Mouse (Mus musculus) liver, embryonic 14.5 days (tissue): ENCODE data around the gene Wdtc1.

Experiments
- CTCF ChIP-seq: IDR thresholded peaks from 2 replicates; pipeline ENCODE4 v1.5.1; 2016; ENCODE audit warnings: antibody characterized with exemption, low read depth, control low read depth
- EP300 ChIP-seq: IDR thresholded peaks from 2 replicates; pipeline ENCODE4 v1.6.1; 2016; ENCODE audit warnings: antibody characterized with exemption, low read depth

DNA sequence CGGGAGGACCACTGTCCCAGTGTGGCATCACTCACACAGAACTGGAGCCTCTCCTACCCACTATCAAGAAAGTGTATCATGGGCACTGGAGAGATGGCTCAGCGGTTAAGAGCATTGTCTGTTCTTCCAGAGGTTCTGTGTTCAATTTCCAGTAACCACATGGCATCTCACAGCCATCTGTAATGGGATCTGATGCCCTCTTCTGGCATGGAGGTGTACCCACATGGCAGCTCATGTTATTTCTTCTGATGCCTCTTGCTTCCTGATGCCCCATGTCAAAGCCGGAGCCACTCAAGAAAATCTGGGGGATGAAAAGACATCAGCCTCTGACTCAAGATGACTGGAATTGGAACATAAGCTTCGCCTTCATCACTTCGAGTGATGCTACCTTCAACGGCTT, 7.6 kb downstream of the Wdtc1 start:
- TF ChIP-seq EP300 (no peak), CTCF (peak; percentile 61)
